Mouse (Mus musculus): Measurements from ENCODE around the gene Sspo.

The Sspo gene

GRCm38 (mm10) chr6:48438475-48439125 is 9.4 kb upstream of the Sspo start:
- peaks cover 14% of the 10 kb centered on the region for H3K9me3 ChIP-seq (ENCODE audit: low read length)
- H3K4me3 ChIP-seq (replicated peaks; ENCODE audit: low read length), result peak overlapping the region; percentile 78
- H3K36me3 ChIP-seq (ENCODE audit: insufficient read depth, low read length), result no peaks in the 10 kb centered on the region
- no peak for TF ChIP-seq CTCF (conservative IDR thresholded peaks at IDR 0.05; ENCODE audit: low read length)
- no peak for TF ChIP-seq POU5F1 (IDR thresholded peaks at IDR 0.05; ENCODE audit: borderline replicate concordance, low read length)
- no peak for TF ChIP-seq NANOG (IDR thresholded peaks at IDR 0.05; ENCODE audit: borderline replicate concordance, low read length)
- H3K27me3 ChIP-seq (ENCODE audit: insufficient read depth, low read length), result peaks cover 92% of the 10 kb centered on the region
- peaks cover 49% of the 10 kb centered on the region for H3K4me1 ChIP-seq (replicated peaks; ENCODE audit: low read depth, low read length)

GRCm38 (mm10) chr6:48439654-48440053 is 8.4 kb upstream of the Sspo start:
- TF ChIP-seq NANOG (IDR thresholded peaks at IDR 0.05; ENCODE audit: borderline replicate concordance, low read length) (no peak), CTCF (conservative IDR thresholded peaks at IDR 0.05; ENCODE audit: low read length) (no peak), POU5F1 (IDR thresholded peaks at IDR 0.05; ENCODE audit: borderline replicate concordance, low read length) (no peak)
- Histone ChIP-seq H3K36me3 (ENCODE audit: insufficient read depth, low read length) (no peaks in the 10 kb centered on the region), H3K4me1 (replicated peaks; ENCODE audit: low read depth, low read length) (peaks cover 51% of the 10 kb centered on the region), H3K9me3 (ENCODE audit: low read length) (peaks cover 14% of the 10 kb centered on the region), H3K27me3 (ENCODE audit: insufficient read depth, low read length) (peaks cover 88% of the 10 kb centered on the region), H3K4me3 (replicated peaks; ENCODE audit: low read length) (no peak overlapping the region)

GRCm38 (mm10) chr6:48440306-48441014 is 7.6 kb upstream of the Sspo start:
- peaks cover 51% of the 10 kb centered on the region for H3K4me1 ChIP-seq (replicated peaks; ENCODE audit: low read depth, low read length)
- H3K4me3 ChIP-seq (replicated peaks; ENCODE audit: low read length), result no peak overlapping the region
- H3K27me3 ChIP-seq (ENCODE audit: insufficient read depth, low read length), result peaks cover 89% of the 10 kb centered on the region
- no peaks in the 10 kb centered on the region for H3K36me3 ChIP-seq (ENCODE audit: insufficient read depth, low read length)
- TF ChIP-seq POU5F1 (IDR thresholded peaks at IDR 0.05; ENCODE audit: borderline replicate concordance, low read length) (no peak), NANOG (IDR thresholded peaks at IDR 0.05; ENCODE audit: borderline replicate concordance, low read length) (no peak), CTCF (conservative IDR thresholded peaks at IDR 0.05; ENCODE audit: low read length) (no peak)
- peaks cover 14% of the 10 kb centered on the region for H3K9me3 ChIP-seq (ENCODE audit: low read length)

GRCm38 (mm10) chr6:48443592-48444309 is 4.3 kb upstream of the Sspo start:
- no peak for TF ChIP-seq POU5F1 (IDR thresholded peaks at IDR 0.05; ENCODE audit: borderline replicate concordance, low read length)
- TF ChIP-seq CTCF (conservative IDR thresholded peaks at IDR 0.05; ENCODE audit: low read length), result no peak
- TF ChIP-seq NANOG (IDR thresholded peaks at IDR 0.05; ENCODE audit: borderline replicate concordance, low read length), result no peak
- peaks cover 43% of the 10 kb centered on the region for H3K4me1 ChIP-seq (replicated peaks; ENCODE audit: low read depth, low read length)
- peaks cover 89% of the 10 kb centered on the region for H3K27me3 ChIP-seq (ENCODE audit: insufficient read depth, low read length)
- H3K9me3 ChIP-seq (ENCODE audit: low read length), result peaks cover 14% of the 10 kb centered on the region
- H3K36me3 ChIP-seq (ENCODE audit: insufficient read depth, low read length), result no peaks in the 10 kb centered on the region
- peak overlapping the region; percentile 71 for H3K4me3 ChIP-seq (replicated peaks; ENCODE audit: low read length)

GRCm38 (mm10) chr6:48444310-48445180 is 3.5 kb upstream of the Sspo start:
- TF ChIP-seq POU5F1 (IDR thresholded peaks at IDR 0.05; ENCODE audit: borderline replicate concordance, low read length), result no peak
- TF ChIP-seq CTCF (conservative IDR thresholded peaks at IDR 0.05; ENCODE audit: low read length), result no peak
- no peak for TF ChIP-seq NANOG (IDR thresholded peaks at IDR 0.05; ENCODE audit: borderline replicate concordance, low read length)
- Histone ChIP-seq H3K27me3 (ENCODE audit: insufficient read depth, low read length) (peaks cover 89% of the 10 kb centered on the region), H3K4me1 (replicated peaks; ENCODE audit: low read depth, low read length) (peaks cover 35% of the 10 kb centered on the region), H3K36me3 (ENCODE audit: insufficient read depth, low read length) (no peaks in the 10 kb centered on the region), H3K4me3 (replicated peaks; ENCODE audit: low read length) (peak overlapping the region; percentile 85), H3K9me3 (ENCODE audit: low read length) (peaks cover 14% of the 10 kb centered on the region)

GRCm38 (mm10) chr6:48445181-48446101 is 2.6 kb upstream of the Sspo start, which contains the start of gene Zfp467:
Zfp467 (minus strand) TSS chr6:48445825.
- Histone ChIP-seq H3K27me3 (ENCODE audit: insufficient read depth, low read length) (peaks cover 86% of the 10 kb centered on the region), H3K4me3 (replicated peaks; ENCODE audit: low read length) (peak within 1 kb of the TSS; percentile 85), H3K9me3 (ENCODE audit: low read length) (peaks cover 14% of the 10 kb centered on the region), H3K36me3 (ENCODE audit: insufficient read depth, low read length) (no peaks in the 10 kb centered on the region), H3K4me1 (replicated peaks; ENCODE audit: low read depth, low read length) (peaks cover 27% of the 10 kb centered on the region)
- TF ChIP-seq NANOG (IDR thresholded peaks at IDR 0.05; ENCODE audit: borderline replicate concordance, low read length) (no peak), POU5F1 (IDR thresholded peaks at IDR 0.05; ENCODE audit: borderline replicate concordance, low read length) (no peak)

GRCm38 (mm10) chr6:48446256-48446655 is 1.8 kb upstream of the Sspo start:
- Histone ChIP-seq H3K27me3 (ENCODE audit: insufficient read depth, low read length) (peaks cover 82% of the 10 kb centered on the region), H3K9me3 (ENCODE audit: low read length) (peaks cover 13% of the 10 kb centered on the region), H3K4me1 (replicated peaks; ENCODE audit: low read depth, low read length) (peaks cover 20% of the 10 kb centered on the region), H3K4me3 (replicated peaks; ENCODE audit: low read length) (peak overlapping the region; percentile 85), H3K36me3 (ENCODE audit: insufficient read depth, low read length) (no peaks in the 10 kb centered on the region)
- no peak for TF ChIP-seq NANOG (IDR thresholded peaks at IDR 0.05; ENCODE audit: borderline replicate concordance, low read length)
- TF ChIP-seq CTCF (conservative IDR thresholded peaks at IDR 0.05; ENCODE audit: low read length), result no peak
- TF ChIP-seq POU5F1 (IDR thresholded peaks at IDR 0.05; ENCODE audit: borderline replicate concordance, low read length), result no peak

Measured in E14TG2a.4 (cell line).